Mouse (Mus musculus) heart, adult 18-20 months (tissue): ENCODE measurements around the gene Tent4a. TPM values are rescaled to one million over a fixed set of nuclear protein-coding genes. Genes with fewer than 3 reads are reported as not detected.
"Not testable (repeated sequence)": the region's sequence is repeated elsewhere in the genome, so short reads cannot be mapped to it uniquely, and the experiment has no call there.

Source experiments
- DNase-seq, 2 experiments: peaks; one replicate each; pipeline ENCODE4 v3.0.0; 2021 to 2022; ENCODE audit warnings: mixed read lengths in 1 of 2
- long read RNA-seq, 2 experiments: library from polyadenylated mRNA; stranded (forward); transcript quantifications; one replicate each; pipeline ENCODE4 v2.0.0; 2021
- total RNA-seq, 2 experiments: library from RNA; stranded (reverse); gene quantifications; 2 replicates each; pipeline ENCODE4 v1.2.3; 2021

Tent4a gene
- total RNA-seq: 10 to 100 TPM; 10.4 to 11.1 TPM
- long read RNA-seq, experiment 1, full-length matches to known transcripts: 2 of 31 reads
- long read RNA-seq, experiment 1, partial matches to known transcripts: 1 of 31 reads
- long read RNA-seq, experiment 1, other reads (novel, unspliced or antisense): 28 of 31 reads
- long read RNA-seq, experiment 2, full-length matches to known transcripts: 5 of 18 reads
- long read RNA-seq, experiment 2, partial matches to known transcripts: 0 of 18 reads
- long read RNA-seq, experiment 2, other reads (novel, unspliced or antisense): 13 of 18 reads

- no peak for DNase-seq
These were observed at the start of gene Tent4a for GRCm38 (mm10) chr13:69534334-69534653. TSS of gene Tent4a (minus strand) at chr13:69534617.

- DNase-seq: no peak
These were observed 49.2 kb upstream of the Tent4a start for GRCm38 (mm10) chr13:69583591-69583990.

GRCm38 (mm10) chr13:69582411-69582810 is 48.0 kb upstream of the Tent4a start:
- DNase-seq: no peak

- no peak for DNase-seq
These were observed 42.9 kb upstream of the Tent4a start for GRCm38 (mm10) chr13:69577181-69577834.

GRCm38 (mm10) chr13:69576676-69577075 is 42.3 kb upstream of the Tent4a start:
- DNase-seq: peak; percentile 12 to 24

GRCm38 (mm10) chr13:69572594-69572993 is 38.2 kb upstream of the Tent4a start:
- DNase-seq: no peak

GRCm38 (mm10) chr13:69569201-69569600 is 34.8 kb upstream of the Tent4a start:
- peak; percentile 28 to 52 for DNase-seq

- DNase-seq: not testable (repeated sequence)
These were observed 31.0 kb upstream of the Tent4a start for GRCm38 (mm10) chr13:69565401-69565800.

- DNase-seq: no peak
These were observed 30.2 kb upstream of the Tent4a start for GRCm38 (mm10) chr13:69564573-69564972.

GRCm38 (mm10) chr13:69563905-69564304 is 29.5 kb upstream of the Tent4a start:
- no peak for DNase-seq

- peak; percentile 56 to 76 for DNase-seq
These were observed 28.5 kb upstream of the Tent4a start for GRCm38 (mm10) chr13:69562654-69563574.

GRCm38 (mm10) chr13:69562004-69562403 is 27.6 kb upstream of the Tent4a start:
- no peak for DNase-seq

GRCm38 (mm10) chr13:69559291-69559961 is 25.0 kb upstream of the Tent4a start:
- peak in 1 of 2 experiments; percentile 47 for DNase-seq

GRCm38 (mm10) chr13:69558098-69558660 is 23.8 kb upstream of the Tent4a start:
- peak in 1 of 2 experiments; percentile 58 for DNase-seq

- DNase-seq: no peak
These were observed 22.3 kb upstream of the Tent4a start for GRCm38 (mm10) chr13:69556728-69557127.

- no peak for DNase-seq
These were observed 21.6 kb upstream of the Tent4a start for GRCm38 (mm10) chr13:69555957-69556482.

GRCm38 (mm10) chr13:69555045-69555444 is 20.6 kb upstream of the Tent4a start:
- no peak for DNase-seq

- DNase-seq: no peak
These were observed 19.8 kb upstream of the Tent4a start for GRCm38 (mm10) chr13:69554255-69554654.

GRCm38 (mm10) chr13:69553024-69553423 is 18.6 kb upstream of the Tent4a start:
- DNase-seq: peak in 1 of 2 experiments; percentile 64

- no peak for DNase-seq
These were observed 16.4 kb upstream of the Tent4a start for GRCm38 (mm10) chr13:69550831-69551230.

- peak in 1 of 2 experiments; percentile 13 for DNase-seq
These were observed 15.6 kb upstream of the Tent4a start for GRCm38 (mm10) chr13:69549980-69550379.
